Mouse (Mus musculus) lung, postnatal 0 days (tissue): Measurements from ENCODE around the gene Polr3b. TPM values are rescaled to one million over a fixed set of nuclear protein-coding genes. Genes with fewer than 3 reads are reported as not detected.

Source experiments
- ATAC-seq: fragments of 200-750 bp; cut with Nextera tagmentation; 2 replicates; pipeline ENCODE4 v1.8.0; 2017; ENCODE audit warnings: moderate library complexity
- DNase-seq: peaks from one replicate; pipeline ENCODE4 v3.0.0-alpha.2; 2016; ENCODE audit warnings: low spot score
- H3K27ac ChIP-seq: fragments of 300-500 bp; sonication (generic); 2 replicates; pipeline ENCODE4 v1.5.1; 2014; ENCODE audit warnings: antibody characterized with exemption, mild to moderate bottlenecking, low read length, mixed read lengths
- H3K27me3 ChIP-seq: fragments of 300-500 bp; sonication (generic); replicated peaks from 2 replicates; pipeline ENCODE4 v1.6.1; 2014; ENCODE audit warnings: low read length, mixed read lengths; ENCODE audit not compliant: insufficient read depth
- H3K36me3 ChIP-seq: fragments of 300-500 bp; sonication (generic); 2 replicates; pipeline ENCODE4 v1.6.1; 2014; ENCODE audit warnings: low read length, mixed read lengths; ENCODE audit not compliant: insufficient read depth
- H3K4me1 ChIP-seq: fragments of 300-500 bp; sonication (generic); 2 replicates; pipeline ENCODE4 v1.6.1; 2014; ENCODE audit warnings: antibody characterized with exemption, low read depth, low read length, mixed read lengths; ENCODE audit not compliant: insufficient read depth
- H3K4me2 ChIP-seq: fragments of 300-500 bp; sonication (generic); replicated peaks from 2 replicates; pipeline ENCODE4 v1.6.1; 2014; ENCODE audit warnings: low read depth, mild to moderate bottlenecking, low read length, moderate library complexity, mixed read lengths
- H3K4me3 ChIP-seq: fragments of 300-500 bp; sonication (generic); 2 replicates; pipeline ENCODE4 v1.5.1; 2014; ENCODE audit warnings: low read depth, low read length
- H3K9ac ChIP-seq: fragments of 300-500 bp; sonication (generic); replicated peaks from 2 replicates; pipeline ENCODE4 v1.6.1; 2014; ENCODE audit warnings: low read depth, mild to moderate bottlenecking
- H3K9me3 ChIP-seq: fragments of 300-500 bp; sonication (generic); 2 replicates; pipeline ENCODE4 v1.6.1; 2016; ENCODE audit warnings: low read length, mixed read lengths
- CTCF ChIP-seq: IDR thresholded peaks from 2 replicates; pipeline ENCODE4 v1.5.1; 2016; ENCODE audit warnings: antibody characterized with exemption, mild to moderate bottlenecking
- EP300 ChIP-seq: IDR thresholded peaks from 2 replicates; pipeline ENCODE4 v1.6.1; 2016; ENCODE audit warnings: antibody characterized with exemption, mild to moderate bottlenecking, control low read depth
- WGBS: fragments of 180-500 bp; shearing (Covaris S2); extraction: QIAGEN DNeasy Blood & Tissue Kit; methylation state at CpG from one replicate; pipeline ENCODE4 v1.1.7; 2014; 5-methylcytosine and 5-hydroxymethylcytosine counted together
- polyA plus RNA-seq: library from polyadenylated mRNA; unstranded; fragments of >200 nt; fragmentation: Nextera tagmentation; extraction: Ambion mirVana; gene quantifications from 2 replicates; pipeline ENCODE4 v1.2.1, GENCODE M21; 2015

Polr3b gene
- polyA plus RNA-seq, 1 experiment from 2014 or later, result 6.2 TPM

- H3K36me3 ChIP-seq, result peaks cover 4% of the 10 kb centered on the region; the same call in 1 of the 2 replicates
- TF ChIP-seq CTCF, result no peak
- no peak for TF ChIP-seq EP300
- DNase-seq, result no peak
- H3K4me3 ChIP-seq, result no peak overlapping the region
- H3K4me2 ChIP-seq, result no peak overlapping the region
- peak; percentile 30; the same call in 1 of the 2 replicates for ATAC-seq
- no peak overlapping the region for H3K27ac ChIP-seq
- 83% methylated on average over 12 of the region's 12 CpGs for WGBS
- H3K4me1 ChIP-seq, result no peaks in the 10 kb centered on the region
- H3K9ac ChIP-seq, result no peak overlapping the region
- H3K9me3 ChIP-seq, result no peaks in the 10 kb centered on the region
- no peaks in the 10 kb centered on the region for H3K27me3 ChIP-seq
These were observed 104.9 kb downstream of the Polr3b start for GRCm38 (mm10) chr10:84727005-84727404.

GRCm38 (mm10) chr10:84727760-84728159 lies 105.7 kb downstream of the Polr3b start:
- Histone ChIP-seq H3K27me3 (no peaks in the 10 kb centered on the region), H3K27ac (no peak overlapping the region), H3K4me3 (no peak overlapping the region), H3K4me2 (no peak overlapping the region), H3K36me3 (no peaks in the 10 kb centered on the region; the same call in 1 of the 2 replicates), H3K9me3 (no peaks in the 10 kb centered on the region), H3K9ac (no peak overlapping the region), H3K4me1 (no peaks in the 10 kb centered on the region)
- DNase-seq (no peak), ATAC-seq (no peak)
- TF ChIP-seq CTCF (no peak), EP300 (no peak)
- 90% methylated on average over 4 of the region's 4 CpGs for WGBS

DNA sequence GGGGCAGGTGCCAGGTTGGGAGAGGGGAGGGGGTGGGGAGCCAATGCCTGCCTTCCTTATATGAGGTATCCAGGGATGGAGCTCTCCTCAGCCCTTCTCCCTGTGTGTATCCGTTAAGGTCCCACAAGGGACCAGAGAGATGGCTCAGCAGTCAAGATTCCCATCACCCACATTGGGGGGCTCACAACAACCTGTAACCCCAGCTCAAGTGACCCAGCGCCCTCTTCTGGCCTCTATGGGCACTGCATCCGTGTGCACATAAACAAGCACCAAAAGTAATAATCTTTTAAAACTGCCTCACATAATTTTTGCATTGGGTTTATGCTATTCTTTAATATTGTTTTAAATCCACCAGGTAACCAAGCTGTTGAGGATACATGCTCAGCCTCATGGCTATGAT lies 108.0 kb downstream of the Polr3b start:
- no peak overlapping the region for H3K9ac ChIP-seq
- 86% methylated on average over 3 of the region's 3 CpGs for WGBS
- no peak for DNase-seq
- H3K27ac ChIP-seq, result no peak overlapping the region
- no peaks in the 10 kb centered on the region for H3K9me3 ChIP-seq
- H3K36me3 ChIP-seq, result no peaks in the 10 kb centered on the region; the same call in 1 of the 2 replicates
- H3K4me3 ChIP-seq, result no peak overlapping the region
- H3K4me1 ChIP-seq, result no peaks in the 10 kb centered on the region
- no peaks in the 10 kb centered on the region for H3K27me3 ChIP-seq
- no peak overlapping the region for H3K4me2 ChIP-seq
- TF ChIP-seq EP300 (no peak), CTCF (peak; percentile 40)
- no peak for ATAC-seq

- ATAC-seq (no peak), DNase-seq (no peak)
- no peaks in the 10 kb centered on the region for H3K4me1 ChIP-seq
- H3K36me3 ChIP-seq, result no peaks in the 10 kb centered on the region; the same call in 1 of the 2 replicates
- H3K27me3 ChIP-seq, result no peaks in the 10 kb centered on the region
- H3K27ac ChIP-seq, result no peak overlapping the region
- TF ChIP-seq CTCF (no peak), EP300 (no peak)
- WGBS, result 72% methylated on average over 9 of the region's 9 CpGs
- no peak overlapping the region for H3K4me3 ChIP-seq
- no peak overlapping the region for H3K9ac ChIP-seq
- H3K4me2 ChIP-seq, result no peak overlapping the region
- no peaks in the 10 kb centered on the region for H3K9me3 ChIP-seq
These were observed 108.9 kb downstream of the Polr3b start for GRCm38 (mm10) chr10:84730956-84731355.

DNA sequence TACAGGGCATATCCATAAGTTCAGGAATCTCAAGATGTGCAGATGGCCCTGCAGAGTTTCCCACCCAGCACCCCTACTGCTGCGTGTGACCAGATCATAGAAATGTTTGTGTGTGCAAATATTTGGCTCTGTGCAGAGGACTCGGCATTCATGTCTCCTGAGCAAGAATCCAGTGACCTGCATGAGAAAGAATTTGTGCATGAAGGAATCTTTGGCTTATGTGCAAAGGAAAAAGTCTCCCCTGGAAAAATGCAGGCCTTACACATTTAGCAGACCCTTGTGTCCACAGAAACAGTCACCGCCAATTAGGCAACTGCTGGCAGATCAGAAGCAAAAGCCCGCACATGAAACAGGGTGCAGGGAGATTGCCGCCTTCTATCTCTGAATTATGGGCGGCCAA lies 111.4 kb downstream of the Polr3b start:
- H3K9me3 ChIP-seq, result no peaks in the 10 kb centered on the region
- ATAC-seq (no peak), DNase-seq (no peak)
- no peak overlapping the region for H3K27ac ChIP-seq
- H3K27me3 ChIP-seq, result no peaks in the 10 kb centered on the region
- H3K36me3 ChIP-seq, result no peaks in the 10 kb centered on the region
- 42% methylated on average over 6 of the region's 6 CpGs for WGBS
- no peak overlapping the region for H3K9ac ChIP-seq
- no peak for TF ChIP-seq CTCF
- TF ChIP-seq EP300, result no peak
- H3K4me3 ChIP-seq, result no peak overlapping the region
- no peak overlapping the region for H3K4me2 ChIP-seq
- H3K4me1 ChIP-seq, result no peaks in the 10 kb centered on the region

DNA sequence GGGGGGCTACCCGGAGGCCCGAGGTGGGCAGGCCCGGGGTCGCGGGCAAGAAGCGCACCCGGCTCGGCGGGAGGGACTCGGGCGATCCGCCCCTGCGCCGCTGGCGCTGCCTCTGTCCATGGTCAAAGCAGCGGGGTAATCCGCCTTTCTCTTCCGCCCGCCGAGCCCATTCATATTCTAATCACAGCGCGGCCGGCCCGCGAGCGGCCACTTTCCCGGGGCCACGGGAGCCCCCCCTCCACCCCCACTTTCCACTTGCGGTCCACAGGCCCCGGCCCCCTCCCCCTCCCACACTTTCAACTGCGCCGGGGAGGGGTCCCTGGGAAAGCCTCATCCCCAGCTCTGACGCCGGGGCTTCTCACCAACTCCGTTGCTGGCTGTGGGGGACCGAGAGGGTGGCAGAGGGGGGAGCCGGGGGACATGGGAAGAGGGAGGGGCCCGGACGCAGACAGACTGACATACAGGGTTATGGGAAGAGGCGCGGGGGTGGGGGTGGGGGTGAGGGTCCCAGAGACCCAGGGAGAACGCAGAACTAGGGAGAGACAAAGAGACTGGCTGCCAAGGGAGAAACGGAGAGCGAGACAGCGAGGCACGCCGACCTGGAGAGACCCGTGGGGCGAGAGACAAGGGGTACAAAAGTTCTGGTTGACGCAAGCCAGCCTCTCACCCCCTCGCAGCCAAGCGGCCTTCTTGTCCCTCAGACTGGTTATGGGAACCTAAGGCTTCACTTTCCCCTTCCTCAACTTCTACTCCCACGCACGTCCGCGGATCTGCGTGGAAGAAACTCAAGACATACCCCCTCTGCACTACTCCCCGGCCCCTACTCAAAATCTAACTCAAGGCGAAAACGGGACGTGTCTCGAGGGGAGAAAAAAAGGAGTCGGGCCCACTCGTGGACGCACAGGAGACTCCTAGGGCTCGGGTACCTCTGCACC lies 133.0 kb downstream of the Polr3b start:
- no peak for TF ChIP-seq EP300
- TF ChIP-seq CTCF, result no peak
- Histone ChIP-seq H3K4me1 (0 out of 2 replicates have a peak, but pooled peaks cover 3% of the 10 kb centered on the region), H3K9ac (no peak overlapping the region), H3K27me3 (peaks cover 82% of the 10 kb centered on the region), H3K9me3 (no peaks in the 10 kb centered on the region), H3K4me3 (peak overlapping the region; percentile 24), H3K27ac (no peak overlapping the region), H3K36me3 (no peaks in the 10 kb centered on the region), H3K4me2 (peak overlapping the region; percentile 42)
- DNase-seq, result peak; percentile 24
- 1% methylated on average over 63 of the region's 66 CpGs for WGBS
- no peak; the same call in 1 of the 2 replicates for ATAC-seq
